Mouse (Mus musculus) hematopoietic stem cell, adult 5-6 weeks (primary cell): ENCODE measurements around the gene Yipf1. TPM values are rescaled to one million over a fixed set of nuclear protein-coding genes. Genes with fewer than 3 reads are reported as not detected.

ENCODE experiments used
- ATAC-seq, 2 experiments: fragments of 125-278 bp in 1 of 2; replicated peaks in 1 of 2; 2 replicates each; pipeline ENCODE4 v1.8.0; 2016 to 2017; ENCODE audit warnings: inconsistent platforms in 2 of 2, mild to moderate bottlenecking in 2 of 2, moderate number of reproducible peaks in 2 of 2, low read depth in 1 of 2, moderate TSS enrichment in 1 of 2; ENCODE audit not compliant: low FRiP score in 2 of 2, poor library complexity in 2 of 2, severe bottlenecking in 2 of 2, insufficient read depth in 1 of 2, low TSS enrichment in 1 of 2
- total RNA-seq: library from RNA; stranded (forward); fragments of 172-1452, 232-1000 nt; gene quantifications from 2 replicates; pipeline ENCODE4 v1.2.3, GENCODE M21; 2017

The Yipf1 gene
- total RNA-seq = 33.2 and 39.1 TPM in 2 replicates

- peak; percentile 95 to 97 for ATAC-seq
These were observed at the start of gene Yipf1 for GRCm38 (mm10) chr4:107313690-107314478. Gene Yipf1, plus strand, starts transcription at chr4:107314363.

GRCm38 (mm10) chr4:107273683-107274082 is 40.5 kb upstream of the Yipf1 start:
- no peak for ATAC-seq

- no peak for ATAC-seq
These were observed 39.7 kb upstream of the Yipf1 start for GRCm38 (mm10) chr4:107274511-107274910.

GRCm38 (mm10) chr4:107278188-107278707 is 35.9 kb upstream of the Yipf1 start:
- no peak for ATAC-seq

GRCm38 (mm10) chr4:107280843-107281475 is 33.2 kb upstream of the Yipf1 start:
- no peak for ATAC-seq

- ATAC-seq = peak; percentile 90
These were observed 28.5 kb upstream of the Yipf1 start for GRCm38 (mm10) chr4:107285446-107286200.

- no peak for ATAC-seq
These were observed 27.8 kb upstream of the Yipf1 start for GRCm38 (mm10) chr4:107286386-107286785.

- ATAC-seq = no peak
These were observed 26.6 kb upstream of the Yipf1 start for GRCm38 (mm10) chr4:107287517-107287916.

GRCm38 (mm10) chr4:107291611-107292272 is 22.4 kb upstream of the Yipf1 start:
- ATAC-seq = no peak

- ATAC-seq = no peak
These were observed 21.9 kb upstream of the Yipf1 start for GRCm38 (mm10) chr4:107292273-107292662.

- no peak for ATAC-seq
These were observed 16.0 kb upstream of the Yipf1 start for GRCm38 (mm10) chr4:107298071-107298606.

- ATAC-seq = peak in 1 of 2 experiments; percentile 47; a peak in 1 of 4 replicates
These were observed 14.3 kb upstream of the Yipf1 start for GRCm38 (mm10) chr4:107299779-107300340.

GRCm38 (mm10) chr4:107300371-107300770 is 13.8 kb upstream of the Yipf1 start:
- ATAC-seq = no peak; a peak in 1 of 4 replicates

- ATAC-seq = no peak
These were observed 13.1 kb upstream of the Yipf1 start for GRCm38 (mm10) chr4:107300902-107301555.

- ATAC-seq = no peak
These were observed 11.9 kb upstream of the Yipf1 start for GRCm38 (mm10) chr4:107302221-107302620.

GRCm38 (mm10) chr4:107302832-107303231 is 11.3 kb upstream of the Yipf1 start:
- ATAC-seq = peak; percentile 71 to 74
